Mouse (Mus musculus): ENCODE results near the gene Abcc9.

DNA sequence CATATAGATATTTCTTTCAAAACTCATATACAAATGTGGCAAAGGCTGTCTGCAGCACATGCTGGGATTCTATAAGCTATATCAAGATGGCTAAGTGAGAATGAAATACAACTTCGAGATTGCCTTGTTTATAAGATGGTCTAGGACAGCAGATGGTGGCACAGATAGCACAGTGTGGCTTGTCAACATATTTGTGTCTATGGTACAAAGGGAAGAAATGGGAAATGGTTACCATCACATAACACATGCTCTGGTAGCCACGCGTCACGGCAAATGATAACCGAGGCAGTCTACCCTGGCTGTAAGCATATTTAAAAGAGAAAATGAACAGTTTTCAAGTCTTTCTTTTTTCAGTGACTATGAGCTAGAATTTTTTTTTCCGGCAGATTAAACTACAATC lies 32.8 kb downstream of the Abcc9 start:
- no peak for TF ChIP-seq CTCF (IDR thresholded peaks at IDR 0.05; ENCODE audit: low read depth)
- TF ChIP-seq EP300 (IDR thresholded peaks at IDR 0.05; ENCODE audit: low read depth): no peak
